Mouse (Mus musculus): ENCODE results near the gene Mt1. TPM values are rescaled to one million over a fixed set of nuclear protein-coding genes. Genes with fewer than 3 reads are reported as not detected.
A peak's percentile ranks its signal among the peaks of the same experiment; 100 is the strongest.
"Not testable (repeated sequence)": the region's sequence is repeated elsewhere in the genome, so short reads cannot be mapped to it uniquely, and the experiment has no call there.

The Mt1 gene
- 100 to 1,000 TPM in 6 of 26 experiments, 10 to 100 TPM in 14, 1 to 10 TPM in 6; 6.3 to 198 (median 42.8) TPM for total RNA-seq (2018; cell fraction: chromatin; rRNA removed)
- 100 to 1,000 TPM in 18 of 26 experiments, 10 to 100 TPM in 8; 53.4 to 670 (median 263) TPM for total RNA-seq (2018; cell fraction: cytosol; rRNA removed)
- total RNA-seq (2018; cell fraction: nucleus; rRNA removed), result 100 to 1,000 TPM in 12 of 26 experiments, 10 to 100 TPM in 14; 11.4 to 354 (median 57.9) TPM
- 337 to 418 TPM (median 412 TPM) in 3 replicates for polyA plus RNA-seq (2018)

DNA sequence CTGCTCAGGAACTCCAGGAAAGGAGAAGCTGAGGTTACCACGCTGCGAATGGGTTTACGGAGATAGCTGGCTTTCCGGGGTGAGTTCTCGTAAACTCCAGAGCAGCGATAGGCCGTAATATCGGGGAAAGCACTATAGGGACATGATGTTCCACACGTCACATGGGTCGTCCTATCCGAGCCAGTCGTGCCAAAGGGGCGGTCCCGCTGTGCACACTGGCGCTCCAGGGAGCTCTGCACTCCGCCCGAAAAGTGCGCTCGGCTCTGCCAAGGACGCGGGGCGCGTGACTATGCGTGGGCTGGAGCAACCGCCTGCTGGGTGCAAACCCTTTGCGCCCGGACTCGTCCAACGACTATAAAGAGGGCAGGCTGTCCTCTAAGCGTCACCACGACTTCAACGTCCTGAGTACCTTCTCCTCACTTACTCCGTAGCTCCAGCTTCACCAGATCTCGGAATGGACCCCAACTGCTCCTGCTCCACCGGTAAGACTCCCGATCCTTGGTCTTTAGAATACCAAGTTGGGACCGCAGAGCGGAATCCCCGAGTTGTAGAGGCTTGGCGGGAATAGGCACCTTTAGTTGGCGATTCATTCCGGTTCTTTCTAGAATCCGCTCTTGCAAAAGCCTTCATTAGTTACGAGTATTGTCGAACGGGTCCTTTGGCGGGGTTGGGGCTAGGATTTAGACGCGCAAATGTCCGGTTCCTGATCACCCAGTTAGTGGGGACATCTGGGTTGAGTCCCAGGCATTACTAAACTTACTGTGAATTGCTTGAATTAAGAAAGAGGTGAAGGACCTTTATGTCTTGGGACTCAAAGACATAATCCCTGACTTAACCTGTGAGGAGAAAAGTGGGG lies at the start of gene Mt1:
Gene Mt1 (plus strand): TSS at position 226 of the 856 bp plus-strand sequence.
- WGBS (ENCODE audit: missing documents), result under 1% methylated on average over 50 of the region's 50 CpGs
- H3K27ac ChIP-seq, result peak within 1 kb of the TSS; percentile 98

GRCm38 (mm10) chr8:94129133-94129789 lies 49.6 kb upstream of the Mt1 start:
- no peak overlapping the region for H3K4me3 ChIP-seq (ENCODE audit: inconsistent target)
- H3K27ac ChIP-seq, result no peak overlapping the region
- no peaks in the 10 kb centered on the region for H3K79me2 ChIP-seq (ENCODE audit: inconsistent target)
- H3K36me3 ChIP-seq (ENCODE audit: inconsistent target), result no peaks in the 10 kb centered on the region
- 96% methylated on average over 6 of the region's 6 CpGs for WGBS (ENCODE audit: missing documents)

More for the DNA sequence above, at the start of gene Mt1:
- Histone ChIP-seq H3K79me2 (ENCODE audit: inconsistent target) (peaks cover 13% of the 10 kb centered on the region), H3K36me3 (ENCODE audit: inconsistent target) (no peaks in the 10 kb centered on the region), H3K4me3 (ENCODE audit: inconsistent target) (peak within 1 kb of the TSS; percentile 95)

GRCm38 (mm10) chr8:94130126-94130525 lies 48.8 kb upstream of the Mt1 start:
- H3K4me3 ChIP-seq (ENCODE audit: inconsistent target), result no peak overlapping the region
- H3K79me2 ChIP-seq (ENCODE audit: inconsistent target), result no peaks in the 10 kb centered on the region
- no peak overlapping the region for H3K27ac ChIP-seq
- 92% methylated on average over 4 of the region's 4 CpGs for WGBS (ENCODE audit: missing documents)
- H3K36me3 ChIP-seq (ENCODE audit: inconsistent target), result no peaks in the 10 kb centered on the region

- H3K36me3 ChIP-seq (ENCODE audit: inconsistent target), result no peaks in the 10 kb centered on the region
- 29% methylated on average over 5 of the region's 5 CpGs for WGBS (ENCODE audit: missing documents)
- no peaks in the 10 kb centered on the region for H3K79me2 ChIP-seq (ENCODE audit: inconsistent target)
- no peak overlapping the region for H3K27ac ChIP-seq
- no peak overlapping the region for H3K4me3 ChIP-seq (ENCODE audit: inconsistent target)
Measured at GRCm38 (mm10) chr8:94132096-94132495, 46.8 kb upstream of the Mt1 start.

GRCm38 (mm10) chr8:94134601-94135000 lies 44.3 kb upstream of the Mt1 start:
- not testable (repeated sequence) for H3K4me3 ChIP-seq (ENCODE audit: inconsistent target); H3K36me3 ChIP-seq (ENCODE audit: inconsistent target); H3K27ac ChIP-seq; H3K79me2 ChIP-seq (ENCODE audit: inconsistent target)
- WGBS (ENCODE audit: missing documents), result 40% methylated on average over 3 of the region's 3 CpGs

GRCm38 (mm10) chr8:94135556-94135955 lies 43.3 kb upstream of the Mt1 start:
- no peak overlapping the region for H3K27ac ChIP-seq
- H3K4me3 ChIP-seq (ENCODE audit: inconsistent target), result no peak overlapping the region
- no peaks in the 10 kb centered on the region for H3K36me3 ChIP-seq (ENCODE audit: inconsistent target)
- no peaks in the 10 kb centered on the region for H3K79me2 ChIP-seq (ENCODE audit: inconsistent target)
- WGBS (ENCODE audit: missing documents), result 94% methylated on average over 6 of the region's 6 CpGs

GRCm38 (mm10) chr8:94136192-94136591 lies 42.7 kb upstream of the Mt1 start:
- Histone ChIP-seq H3K27ac (no peak overlapping the region), H3K4me3 (ENCODE audit: inconsistent target) (no peak overlapping the region), H3K79me2 (ENCODE audit: inconsistent target) (no peaks in the 10 kb centered on the region), H3K36me3 (ENCODE audit: inconsistent target) (no peaks in the 10 kb centered on the region)
- 86% methylated on average over 7 of the region's 7 CpGs for WGBS (ENCODE audit: missing documents)

DNA sequence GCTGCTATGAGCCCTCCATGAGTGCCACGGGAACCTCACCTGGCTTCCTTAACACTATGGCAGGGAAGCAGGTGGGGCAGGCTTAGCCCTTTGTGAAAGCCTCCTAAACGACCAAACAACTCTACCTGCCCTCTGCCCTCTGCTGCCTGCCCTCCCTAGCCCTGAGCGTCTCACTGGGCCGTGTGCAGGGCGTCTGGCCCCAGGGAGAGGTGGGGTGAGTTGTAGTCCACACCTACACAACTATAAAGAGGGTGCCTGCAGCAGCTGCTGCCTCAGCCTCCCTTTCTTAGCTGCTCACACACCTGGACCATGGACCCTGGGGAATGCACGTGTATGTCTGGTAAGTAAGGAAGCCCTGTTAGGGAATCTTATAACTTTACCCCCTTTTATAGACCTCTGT lies 41.9 kb upstream of the Mt1 start, which contains the start of gene Mt4:
Gene Mt4 (plus strand): TSS at position 265 of the 400 bp plus-strand sequence.
- H3K79me2 ChIP-seq (ENCODE audit: inconsistent target), result no peaks in the 10 kb centered on the region
- WGBS (ENCODE audit: missing documents), result 67% methylated on average over 6 of the region's 6 CpGs
- H3K27ac ChIP-seq, result no peak within 1 kb of the TSS
- H3K36me3 ChIP-seq (ENCODE audit: inconsistent target), result no peaks in the 10 kb centered on the region
- no peak within 1 kb of the TSS for H3K4me3 ChIP-seq (ENCODE audit: inconsistent target)

GRCm38 (mm10) chr8:94140266-94140795 lies 38.6 kb upstream of the Mt1 start:
- no peak overlapping the region for H3K27ac ChIP-seq
- 91% methylated on average over 4 of the region's 4 CpGs for WGBS (ENCODE audit: missing documents)

GRCm38 (mm10) chr8:94148236-94148635 lies 30.6 kb upstream of the Mt1 start:
- no peaks in the 10 kb centered on the region for H3K79me2 ChIP-seq (ENCODE audit: inconsistent target)
- WGBS (ENCODE audit: missing documents), result 66% methylated on average over 5 of the region's 5 CpGs
- H3K36me3 ChIP-seq (ENCODE audit: inconsistent target), result no peaks in the 10 kb centered on the region
- H3K27ac ChIP-seq, result no peak overlapping the region
- H3K4me3 ChIP-seq (ENCODE audit: inconsistent target), result no peak overlapping the region

More at GRCm38 (mm10) chr8:94140266-94140795, 38.6 kb upstream of the Mt1 start:
- H3K4me3 ChIP-seq (ENCODE audit: inconsistent target), result no peak overlapping the region
- H3K79me2 ChIP-seq (ENCODE audit: inconsistent target), result no peaks in the 10 kb centered on the region
- H3K36me3 ChIP-seq (ENCODE audit: inconsistent target), result no peaks in the 10 kb centered on the region

- 41% methylated on average over 5 of the region's 5 CpGs for whole genome bisulfite sequencing (ENCODE audit: missing documents)
- Histone ChIP-seq H3K4me3 (ENCODE audit: inconsistent target) (no peak overlapping the region), H3K79me2 (ENCODE audit: inconsistent target) (no peaks in the 10 kb centered on the region), H3K36me3 (ENCODE audit: inconsistent target) (no peaks in the 10 kb centered on the region), H3K27ac (no peak overlapping the region)
Measured at GRCm38 (mm10) chr8:94150925-94151324, 28.0 kb upstream of the Mt1 start.

DNA sequence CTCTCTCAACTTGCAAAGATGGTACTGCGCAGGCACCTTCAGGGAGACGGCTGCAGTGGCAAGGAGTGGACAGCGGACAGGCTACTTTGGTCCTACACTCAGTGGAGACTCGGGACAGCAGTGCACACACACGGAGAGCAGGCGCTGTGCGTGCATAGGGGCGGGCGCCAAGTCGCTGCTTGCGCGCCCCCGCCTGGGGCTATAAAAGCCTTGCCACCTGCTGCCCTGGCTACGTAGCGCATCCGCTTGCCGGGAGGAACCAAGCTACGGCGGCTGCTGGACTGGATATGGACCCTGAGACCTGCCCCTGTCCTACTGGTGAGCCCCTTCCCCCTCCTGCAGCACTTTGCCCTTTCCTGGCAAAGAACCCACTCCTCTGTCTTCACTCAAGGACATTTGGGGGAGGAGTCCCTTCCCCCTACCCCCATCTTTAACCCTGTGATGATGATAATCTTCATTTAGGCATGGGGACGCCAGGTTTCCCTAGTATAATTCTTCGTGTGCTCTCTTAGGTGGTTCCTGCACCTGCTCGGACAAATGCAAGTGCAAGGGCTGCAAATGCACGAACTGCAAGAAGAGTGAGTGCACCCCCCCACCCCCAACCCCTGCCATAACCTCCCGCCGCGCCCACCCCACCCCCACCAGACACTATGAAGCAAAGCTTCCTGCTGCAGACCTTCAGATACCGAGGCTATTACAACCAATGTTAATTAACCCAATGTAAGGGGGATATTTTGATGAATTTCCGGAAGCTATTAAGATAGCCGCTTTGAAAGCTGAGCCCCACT lies 26.2 kb upstream of the Mt1 start, which contains the start of gene Mt3:
Gene Mt3 (plus strand): TSS at position 95 of the 788 bp plus-strand sequence.
- 3% methylated on average over 26 of the region's 29 CpGs for WGBS (ENCODE audit: missing documents)
- H3K27ac ChIP-seq, result no peak within 1 kb of the TSS

GRCm38 (mm10) chr8:94153451-94153850 lies 25.4 kb upstream of the Mt1 start:
- 53% methylated on average over 7 of the region's 7 CpGs for WGBS (ENCODE audit: missing documents)
- no peaks in the 10 kb centered on the region for H3K36me3 ChIP-seq (ENCODE audit: inconsistent target)
- no peak overlapping the region for H3K27ac ChIP-seq
- H3K79me2 ChIP-seq (ENCODE audit: inconsistent target), result no peaks in the 10 kb centered on the region
- H3K4me3 ChIP-seq (ENCODE audit: inconsistent target), result no peak overlapping the region

More for the DNA sequence above, 26.2 kb upstream of the Mt1 start, which contains the start of gene Mt3:
- Histone ChIP-seq H3K4me3 (ENCODE audit: inconsistent target) (no peak within 1 kb of the TSS), H3K79me2 (ENCODE audit: inconsistent target) (no peaks in the 10 kb centered on the region), H3K36me3 (ENCODE audit: inconsistent target) (no peaks in the 10 kb centered on the region)

- WGBS (ENCODE audit: missing documents), result 77% methylated on average over 6 of the region's 6 CpGs
- no peak overlapping the region for H3K4me3 ChIP-seq (ENCODE audit: inconsistent target)
- H3K27ac ChIP-seq, result no peak overlapping the region
- H3K79me2 ChIP-seq (ENCODE audit: inconsistent target), result no peaks in the 10 kb centered on the region
- no peaks in the 10 kb centered on the region for H3K36me3 ChIP-seq (ENCODE audit: inconsistent target)
Measured at GRCm38 (mm10) chr8:94154537-94154936, 24.3 kb upstream of the Mt1 start.
